Mouse (Mus musculus): ENCODE measurements around the gene Clrn2. TPM values are rescaled to one million over a fixed set of nuclear protein-coding genes. Genes with fewer than 3 reads are reported as not detected.

Clrn2 gene
- polyA plus RNA-seq, 1 experiment from 2014 or later: not detected

DNA sequence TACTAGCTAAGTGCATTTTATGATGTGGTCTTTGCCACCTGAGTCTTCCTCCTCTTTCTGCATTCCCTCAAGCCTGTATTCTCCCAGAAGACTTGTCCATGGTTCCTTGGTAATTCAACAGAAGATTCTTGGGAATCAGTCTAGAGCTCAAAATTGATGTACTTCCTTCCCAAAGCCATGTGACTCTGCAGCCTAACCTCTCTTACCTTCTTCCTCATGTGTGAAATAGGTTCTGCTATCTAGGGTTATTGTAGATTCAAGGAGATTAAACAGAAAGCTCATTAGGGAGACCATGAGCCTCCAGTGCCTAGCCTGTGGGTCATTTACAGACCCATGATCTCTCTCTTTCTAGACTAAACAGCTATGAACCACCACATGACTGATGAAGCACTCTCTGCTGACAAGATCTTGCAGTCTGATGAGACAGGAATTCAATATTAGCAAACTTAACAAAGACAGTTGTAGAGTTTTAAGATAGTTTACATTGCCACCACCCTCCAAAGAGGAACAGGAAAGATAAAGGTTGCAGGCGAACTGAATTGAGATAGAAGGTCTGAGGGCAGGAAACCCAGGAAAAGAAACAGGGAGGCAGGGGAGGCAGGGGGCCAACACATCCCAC is 27.0 kb upstream of the Clrn2 start:
- no peak overlapping the region for H3K27ac ChIP-seq (ENCODE audit: low read depth, low read length)
- WGBS: 74% methylated on average over 1 of the region's 1 CpGs
- H3K4me1 ChIP-seq (ENCODE audit: control insufficient read depth, insufficient read depth, low read length): no peaks in the 10 kb centered on the region
- H3K27me3 ChIP-seq (ENCODE audit: control insufficient read depth, insufficient read depth, low read length): no peaks in the 10 kb centered on the region
- no peaks in the 10 kb centered on the region for H3K36me3 ChIP-seq (ENCODE audit: control insufficient read depth, insufficient read depth, low read length)
- no peak overlapping the region for H3K9ac ChIP-seq (ENCODE audit: low read depth, low read length)
- no peak overlapping the region for H3K4me3 ChIP-seq (ENCODE audit: low read length)
- ATAC-seq (ENCODE audit: low FRiP score, low TSS enrichment): no peak
- no peak overlapping the region for H3K4me2 ChIP-seq (replicated peaks; ENCODE audit: low read depth, low read length)
- no peaks in the 10 kb centered on the region for H3K9me3 ChIP-seq (ENCODE audit: control insufficient read depth, low read length)

DNA sequence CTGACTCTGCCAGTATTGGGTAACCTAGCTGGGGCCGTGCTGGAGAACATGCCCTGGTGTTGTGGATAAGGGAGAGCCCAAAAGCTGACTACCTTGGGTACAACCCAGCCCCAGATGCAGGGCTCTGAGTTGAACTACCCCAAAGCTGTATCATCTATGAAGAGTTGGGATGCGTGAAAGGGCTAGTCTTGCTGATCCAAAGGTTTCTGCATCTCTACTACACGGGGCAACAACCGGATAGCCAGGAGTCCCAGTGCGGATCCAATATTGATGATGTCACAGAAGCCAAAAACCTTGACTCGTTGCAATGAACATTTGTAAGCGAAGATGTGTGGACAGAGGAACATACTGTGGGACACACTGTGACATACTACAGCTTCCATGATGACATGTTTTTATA is 25.7 kb upstream of the Clrn2 start:
- Histone ChIP-seq H3K4me1 (ENCODE audit: control insufficient read depth, insufficient read depth, low read length) (no peaks in the 10 kb centered on the region), H3K4me3 (ENCODE audit: low read length) (no peak overlapping the region), H3K4me2 (replicated peaks; ENCODE audit: low read depth, low read length) (no peak overlapping the region), H3K27ac (ENCODE audit: low read depth, low read length) (no peak overlapping the region), H3K9ac (ENCODE audit: low read depth, low read length) (no peak overlapping the region), H3K36me3 (ENCODE audit: control insufficient read depth, insufficient read depth, low read length) (no peaks in the 10 kb centered on the region), H3K9me3 (ENCODE audit: control insufficient read depth, low read length) (no peaks in the 10 kb centered on the region), H3K27me3 (ENCODE audit: control insufficient read depth, insufficient read depth, low read length) (no peaks in the 10 kb centered on the region)
- no peak for ATAC-seq (ENCODE audit: low FRiP score, low TSS enrichment)
- 91% methylated on average over 7 of the region's 7 CpGs for WGBS

DNA sequence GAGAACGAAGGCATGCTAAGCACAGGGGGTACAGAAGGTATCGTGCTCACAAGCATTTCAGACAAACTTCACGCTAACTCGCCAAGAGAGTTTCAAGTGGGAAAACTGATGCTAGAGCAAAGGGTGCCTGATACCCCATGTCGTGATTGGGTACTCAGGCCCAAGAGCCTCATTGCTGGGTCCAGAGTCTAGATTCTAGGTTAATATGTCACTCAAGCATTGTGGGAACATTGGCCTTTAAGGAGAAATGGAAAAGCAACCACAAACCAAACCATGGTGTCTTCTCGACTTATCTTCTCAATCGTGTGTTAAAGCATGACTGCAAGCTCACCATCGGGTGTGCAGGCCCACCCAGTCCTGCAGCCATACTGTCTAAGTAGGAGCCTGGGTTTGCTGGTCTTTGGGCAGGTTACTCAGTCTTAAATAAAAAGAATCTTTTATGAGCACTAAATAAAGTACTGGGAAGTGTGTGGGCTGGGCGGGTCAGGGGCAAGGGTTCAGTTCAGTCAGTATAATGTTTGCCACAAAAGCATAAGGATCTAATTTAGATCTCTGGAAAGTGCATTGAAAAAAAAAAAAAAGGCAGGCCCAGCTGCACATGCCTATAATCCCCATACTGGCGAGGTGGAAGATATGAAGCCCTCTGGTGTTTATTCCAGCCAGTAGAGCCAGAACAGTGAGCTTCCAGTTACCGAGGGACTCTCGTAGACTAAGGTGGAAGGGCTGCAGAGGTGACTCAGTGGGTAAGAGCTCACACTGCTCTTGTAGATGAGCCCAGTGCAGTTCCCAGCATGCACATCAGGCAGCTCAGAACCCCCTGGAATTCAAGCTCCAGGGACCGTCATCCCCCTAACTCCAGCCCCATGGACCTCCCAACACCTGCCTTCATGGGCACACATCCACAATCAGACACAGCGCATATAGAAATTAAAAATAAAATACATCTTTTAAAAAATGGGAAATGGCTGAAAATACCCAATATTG is 17.3 kb upstream of the Clrn2 start:
- 88% methylated on average over 14 of the region's 14 CpGs for WGBS
- H3K27ac ChIP-seq (ENCODE audit: low read depth, low read length): no peak overlapping the region
- no peak for ATAC-seq (ENCODE audit: low FRiP score, low TSS enrichment)
- H3K4me3 ChIP-seq (ENCODE audit: low read length): no peak overlapping the region
- H3K9me3 ChIP-seq (ENCODE audit: control insufficient read depth, low read length): no peaks in the 10 kb centered on the region
- no peaks in the 10 kb centered on the region for H3K4me1 ChIP-seq (ENCODE audit: control insufficient read depth, insufficient read depth, low read length)
- H3K27me3 ChIP-seq (ENCODE audit: control insufficient read depth, insufficient read depth, low read length): no peaks in the 10 kb centered on the region
- peaks cover 37% of the 10 kb centered on the region; the same call in 1 of the 2 replicates for H3K36me3 ChIP-seq (ENCODE audit: control insufficient read depth, insufficient read depth, low read length)
- no peak overlapping the region for H3K9ac ChIP-seq (ENCODE audit: low read depth, low read length)
- H3K4me2 ChIP-seq (replicated peaks; ENCODE audit: low read depth, low read length): no peak overlapping the region

DNA sequence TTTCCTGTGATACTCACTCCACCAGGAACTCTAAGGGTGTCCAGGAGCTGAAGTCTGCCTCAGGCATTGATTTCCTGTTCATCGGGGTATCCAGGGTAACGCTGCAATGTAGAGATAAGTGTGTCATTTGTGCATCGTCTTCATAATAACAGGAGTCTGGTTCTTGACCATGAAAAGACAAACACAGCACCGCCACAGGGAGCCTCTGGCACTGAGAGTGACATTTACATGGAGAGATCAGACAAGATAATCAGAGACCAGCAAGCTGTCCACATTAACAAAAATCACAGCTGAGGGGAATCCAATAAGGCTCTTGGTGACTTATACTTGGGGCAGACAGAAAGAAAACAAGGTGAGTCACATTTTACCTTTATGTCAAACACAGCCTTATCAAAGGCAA is 15.7 kb upstream of the Clrn2 start:
- H3K27me3 ChIP-seq (ENCODE audit: control insufficient read depth, insufficient read depth, low read length): no peaks in the 10 kb centered on the region
- no peak overlapping the region for H3K27ac ChIP-seq (ENCODE audit: low read depth, low read length)
- no peak overlapping the region for H3K4me2 ChIP-seq (replicated peaks; ENCODE audit: low read depth, low read length)
- no peaks in the 10 kb centered on the region for H3K9me3 ChIP-seq (ENCODE audit: control insufficient read depth, low read length)
- no peaks in the 10 kb centered on the region for H3K4me1 ChIP-seq (ENCODE audit: control insufficient read depth, insufficient read depth, low read length)
- H3K4me3 ChIP-seq (ENCODE audit: low read length): no peak overlapping the region
- no peak for ATAC-seq (ENCODE audit: low FRiP score, low TSS enrichment)
- H3K36me3 ChIP-seq (ENCODE audit: control insufficient read depth, insufficient read depth, low read length): peaks cover 39% of the 10 kb centered on the region; the same call in 1 of the 2 replicates
- 86% methylated on average over 4 of the region's 4 CpGs for WGBS
- no peak overlapping the region for H3K9ac ChIP-seq (ENCODE audit: low read depth, low read length)

DNA sequence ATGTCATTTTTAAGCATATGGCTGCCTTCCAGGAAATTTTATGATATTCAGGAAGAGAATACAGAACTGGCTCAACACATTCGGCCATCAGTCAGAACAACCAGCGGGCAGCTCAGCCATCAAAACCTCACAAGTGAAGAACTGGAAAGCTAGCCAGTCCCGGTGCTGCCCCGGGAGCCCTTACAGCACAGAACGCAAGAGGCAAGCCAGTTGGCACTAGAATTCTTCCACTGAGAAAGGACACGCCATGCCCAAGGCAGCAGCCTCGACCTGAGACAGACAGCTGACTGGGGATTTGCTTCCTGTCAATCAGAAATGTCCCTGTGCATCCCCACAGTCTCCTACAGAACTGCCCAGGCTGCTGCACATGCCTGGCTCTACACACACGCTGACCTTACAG is 15.2 kb upstream of the Clrn2 start:
- 88% methylated on average over 8 of the region's 8 CpGs for WGBS
- H3K4me2 ChIP-seq (replicated peaks; ENCODE audit: low read depth, low read length): no peak overlapping the region
- no peak overlapping the region for H3K4me3 ChIP-seq (ENCODE audit: low read length)
- no peaks in the 10 kb centered on the region for H3K27me3 ChIP-seq (ENCODE audit: control insufficient read depth, insufficient read depth, low read length)
- no peak for ATAC-seq (ENCODE audit: low FRiP score, low TSS enrichment)
- H3K4me1 ChIP-seq (ENCODE audit: control insufficient read depth, insufficient read depth, low read length): no peaks in the 10 kb centered on the region
- no peaks in the 10 kb centered on the region for H3K9me3 ChIP-seq (ENCODE audit: control insufficient read depth, low read length)
- no peak overlapping the region for H3K9ac ChIP-seq (ENCODE audit: low read depth, low read length)
- peaks cover 39% of the 10 kb centered on the region; the same call in 1 of the 2 replicates for H3K36me3 ChIP-seq (ENCODE audit: control insufficient read depth, insufficient read depth, low read length)
- no peak overlapping the region for H3K27ac ChIP-seq (ENCODE audit: low read depth, low read length)

DNA sequence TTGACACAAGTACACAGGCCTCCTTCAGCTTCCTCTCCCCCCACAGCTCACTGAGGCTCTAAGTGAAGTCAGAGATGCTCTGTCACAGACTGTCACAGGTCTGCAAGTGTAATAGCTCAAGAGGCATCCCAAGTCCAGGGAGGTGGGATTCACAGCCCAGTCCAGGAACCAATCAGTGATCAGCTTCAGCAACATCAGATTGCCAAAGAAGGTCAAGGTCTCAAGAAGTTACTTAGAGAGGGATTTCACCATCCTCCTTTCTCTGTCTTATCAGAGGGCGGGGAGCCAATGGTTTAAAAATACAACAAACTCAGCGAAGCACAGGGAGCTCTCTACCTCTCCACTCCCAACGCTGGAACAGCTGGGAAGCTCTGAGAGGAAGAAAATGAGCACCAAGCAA is 12.4 kb upstream of the Clrn2 start:
- H3K9ac ChIP-seq (ENCODE audit: low read depth, low read length): no peak overlapping the region
- 83% methylated on average over 3 of the region's 3 CpGs for WGBS
- no peaks in the 10 kb centered on the region for H3K27me3 ChIP-seq (ENCODE audit: control insufficient read depth, insufficient read depth, low read length)
- no peaks in the 10 kb centered on the region for H3K9me3 ChIP-seq (ENCODE audit: control insufficient read depth, low read length)
- H3K4me1 ChIP-seq (ENCODE audit: control insufficient read depth, insufficient read depth, low read length): no peaks in the 10 kb centered on the region
- no peak overlapping the region for H3K4me2 ChIP-seq (replicated peaks; ENCODE audit: low read depth, low read length)
- H3K36me3 ChIP-seq (ENCODE audit: control insufficient read depth, insufficient read depth, low read length): peaks cover 34% of the 10 kb centered on the region; the same call in 1 of the 2 replicates
- no peak for ATAC-seq (ENCODE audit: low FRiP score, low TSS enrichment)
- no peak overlapping the region for H3K4me3 ChIP-seq (ENCODE audit: low read length)
- no peak overlapping the region for H3K27ac ChIP-seq (ENCODE audit: low read depth, low read length)

DNA sequence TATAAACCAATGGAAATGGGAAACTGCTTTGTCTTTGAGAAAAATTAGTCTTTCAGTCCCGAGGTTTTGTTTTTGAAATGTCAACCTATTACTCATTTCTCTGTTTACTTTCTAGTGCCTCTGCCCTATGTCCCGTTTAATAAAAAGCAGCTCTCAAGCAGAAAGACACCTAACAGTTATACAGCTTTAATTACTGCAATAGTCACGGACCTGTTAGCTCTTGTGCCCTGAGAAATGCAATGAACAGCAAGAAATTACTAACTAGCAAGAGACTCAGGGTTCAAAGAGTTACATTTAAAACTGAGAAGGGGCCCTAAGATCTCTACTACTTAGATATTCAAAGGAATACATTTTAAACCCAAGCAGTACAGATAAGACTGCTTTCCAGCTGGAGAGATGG is 11.8 kb upstream of the Clrn2 start:
- WGBS: 61% methylated on average over 3 of the region's 3 CpGs
- no peak overlapping the region for H3K4me2 ChIP-seq (replicated peaks; ENCODE audit: low read depth, low read length)
- no peak overlapping the region for H3K27ac ChIP-seq (ENCODE audit: low read depth, low read length)
- no peak overlapping the region for H3K9ac ChIP-seq (ENCODE audit: low read depth, low read length)
- H3K27me3 ChIP-seq (ENCODE audit: control insufficient read depth, insufficient read depth, low read length): no peaks in the 10 kb centered on the region
- no peaks in the 10 kb centered on the region for H3K9me3 ChIP-seq (ENCODE audit: control insufficient read depth, low read length)
- peaks cover 31% of the 10 kb centered on the region; the same call in 1 of the 2 replicates for H3K36me3 ChIP-seq (ENCODE audit: control insufficient read depth, insufficient read depth, low read length)
- no peak overlapping the region for H3K4me3 ChIP-seq (ENCODE audit: low read length)
- no peaks in the 10 kb centered on the region for H3K4me1 ChIP-seq (ENCODE audit: control insufficient read depth, insufficient read depth, low read length)
- no peak for ATAC-seq (ENCODE audit: low FRiP score, low TSS enrichment)

DNA sequence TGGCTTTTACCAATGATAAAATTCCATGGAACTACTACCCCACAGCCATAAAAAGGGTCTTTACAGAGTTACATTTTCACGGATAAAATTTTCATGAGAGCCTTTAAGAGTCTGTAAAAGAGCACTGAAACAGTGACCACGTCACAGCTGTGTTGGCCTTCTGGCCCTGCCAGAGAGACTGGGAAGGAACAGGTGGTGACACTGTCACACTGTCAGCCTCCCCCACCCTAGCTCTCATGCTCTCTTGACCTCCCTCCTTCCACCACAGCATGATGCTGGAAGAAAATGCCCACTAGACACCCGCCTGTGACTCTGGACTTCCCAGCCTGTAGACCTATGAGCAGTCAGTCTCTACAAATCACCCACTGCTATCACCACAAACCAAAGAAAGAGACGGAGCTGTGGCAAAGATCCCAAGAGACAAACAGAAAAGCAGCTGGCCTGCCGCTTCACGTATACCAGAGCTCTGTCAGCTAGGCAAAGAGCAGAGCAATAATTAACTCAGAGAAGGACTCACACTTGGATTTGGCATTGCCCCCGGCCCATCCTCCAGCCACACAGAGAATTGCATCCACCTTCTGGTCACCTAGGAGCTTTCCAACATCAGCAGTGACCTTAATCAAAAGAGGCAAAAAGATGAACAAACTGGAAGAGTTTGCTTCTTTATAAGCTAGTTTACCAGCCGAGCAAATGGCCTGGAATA is 9.3 kb upstream of the Clrn2 start:
- ATAC-seq (ENCODE audit: low FRiP score, low TSS enrichment): no peak
- Histone ChIP-seq H3K36me3 (ENCODE audit: control insufficient read depth, insufficient read depth, low read length) (peaks cover 18% of the 10 kb centered on the region; the same call in 1 of the 2 replicates), H3K4me2 (replicated peaks; ENCODE audit: low read depth, low read length) (no peak overlapping the region), H3K9me3 (ENCODE audit: control insufficient read depth, low read length) (no peaks in the 10 kb centered on the region), H3K9ac (ENCODE audit: low read depth, low read length) (no peak overlapping the region), H3K27me3 (ENCODE audit: control insufficient read depth, insufficient read depth, low read length) (no peaks in the 10 kb centered on the region), H3K4me3 (ENCODE audit: low read length) (no peak overlapping the region), H3K4me1 (ENCODE audit: control insufficient read depth, insufficient read depth, low read length) (0 out of 2 replicates have a peak, but pooled peaks cover 7% of the 10 kb centered on the region), H3K27ac (ENCODE audit: low read depth, low read length) (no peak overlapping the region)
- WGBS: 78% methylated on average over 8 of the region's 8 CpGs
